Comparison of ENCODE assay signal across 36 mouse cellular contexts in the genomic region with DNA sequence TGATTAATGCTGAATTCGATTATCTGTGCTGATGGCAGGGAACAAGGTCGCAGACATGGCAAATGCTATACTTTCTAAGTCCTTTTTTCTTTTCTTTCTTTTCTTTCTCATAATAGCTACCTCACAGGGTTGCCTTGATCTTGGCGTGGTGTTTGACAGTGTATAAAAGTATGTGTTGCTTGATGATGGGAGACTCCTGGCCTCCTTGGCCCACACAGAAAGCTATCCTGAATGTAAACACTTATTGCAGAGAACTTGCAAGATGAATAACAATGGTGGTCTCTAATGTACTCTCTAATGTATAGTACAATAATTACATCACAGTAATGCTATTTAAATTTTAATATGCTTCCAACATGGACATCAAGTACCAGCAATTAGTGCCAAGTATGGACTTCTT.
"Had no signal": no experiment of that assay in that cellular context is flagged by ENCODE, and none has a peak within 500 bp of the region (broad histone marks: within the 10 kb centered on the region; RNA-seq: fewer than 3 reads in every experiment).

No protein-coding gene starts in this region.

- ATAC-seq: hindbrain, embryonic 16.5 days; hindbrain, postnatal 0 days; inflammation-experienced regulatory T-cells, adult 6 months; intestine, embryonic 16.5 days; intestine, postnatal 0 days had no signal

- H3K9me3 ChIP-seq: heart, embryonic 10.5 days; heart, embryonic 12.5 days; heart, embryonic 13.5 days; heart, embryonic 15.5 days; hindbrain, embryonic 12.5 days; hindbrain, embryonic 13.5 days; hindbrain, embryonic 15.5 days; kidney, embryonic 15.5 days had no signal

- H3K36me3 ChIP-seq: heart, embryonic 10.5 days; heart, embryonic 12.5 days; heart, embryonic 13.5 days; heart, embryonic 15.5 days; hindbrain, embryonic 12.5 days; hindbrain, embryonic 13.5 days; hindbrain, embryonic 15.5 days; kidney, embryonic 15.5 days had no signal

- H3K4me2 ChIP-seq: heart, embryonic 11.5 days; heart, embryonic 12.5 days; heart, embryonic 13.5 days; heart, embryonic 15.5 days; hindbrain, embryonic 12.5 days; hindbrain, embryonic 13.5 days; hindbrain, embryonic 14.5 days; hindbrain, embryonic 15.5 days; kidney, embryonic 15.5 days had no signal

- H3K27ac ChIP-seq: heart, adult 2 months; heart, embryonic 10.5 days; heart, embryonic 13.5 days; heart, embryonic 15.5 days; hindbrain, embryonic 10.5 days; hindbrain, embryonic 12.5 days; hindbrain, embryonic 13.5 days; hindbrain, embryonic 14.5 days; hindbrain, embryonic 15.5 days; hindbrain, postnatal 0 days; kidney, embryonic 15.5 days; kidney, postnatal 0 days; layer of hippocampus, adult 2 months had no signal

- H3K4me1 ChIP-seq: heart, embryonic 10.5 days; heart, embryonic 12.5 days; heart, embryonic 13.5 days; heart, embryonic 15.5 days had no signal

- H3K27me3 ChIP-seq: heart, embryonic 12.5 days; heart, embryonic 13.5 days; heart, embryonic 15.5 days; hindbrain, embryonic 12.5 days; hindbrain, embryonic 13.5 days; hindbrain, embryonic 15.5 days; kidney, embryonic 15.5 days had no signal

- H3K4me3 ChIP-seq: heart, adult 2 months; heart, embryonic 10.5 days; heart, embryonic 12.5 days; heart, embryonic 13.5 days; heart, embryonic 15.5 days; hindbrain, embryonic 10.5 days; hindbrain, embryonic 12.5 days; hindbrain, embryonic 13.5 days; hindbrain, embryonic 15.5 days; kidney, embryonic 15.5 days; layer of hippocampus, adult 2 months had no signal

- H3K9ac ChIP-seq: heart, embryonic 12.5 days; heart, embryonic 13.5 days; heart, embryonic 15.5 days; hindbrain, embryonic 12.5 days; hindbrain, embryonic 13.5 days; hindbrain, embryonic 14.5 days; hindbrain, embryonic 15.5 days; kidney, embryonic 15.5 days had no signal

- DNase-seq: heart, adult 18-20 months; heart, adult 2 months; heart, postnatal 10 days; heart, postnatal 14 days; heart, postnatal 36 days; heart, postnatal 4 days; kidney, adult 11 months; kidney, adult 18-20 months; kidney, adult 2 months; kidney, adult 8-10 months; kidney, adult 9 months; kidney, postnatal 10 days; kidney, postnatal 14 days; kidney, postnatal 25 days; kidney, postnatal 36 days; kidney, postnatal 4 days; layer of hippocampus, adult 9-11 months; layer of hippocampus, postnatal 36 days had no signal
